ENCODE assay signal across 16 mouse cellular contexts in the genomic region with DNA sequence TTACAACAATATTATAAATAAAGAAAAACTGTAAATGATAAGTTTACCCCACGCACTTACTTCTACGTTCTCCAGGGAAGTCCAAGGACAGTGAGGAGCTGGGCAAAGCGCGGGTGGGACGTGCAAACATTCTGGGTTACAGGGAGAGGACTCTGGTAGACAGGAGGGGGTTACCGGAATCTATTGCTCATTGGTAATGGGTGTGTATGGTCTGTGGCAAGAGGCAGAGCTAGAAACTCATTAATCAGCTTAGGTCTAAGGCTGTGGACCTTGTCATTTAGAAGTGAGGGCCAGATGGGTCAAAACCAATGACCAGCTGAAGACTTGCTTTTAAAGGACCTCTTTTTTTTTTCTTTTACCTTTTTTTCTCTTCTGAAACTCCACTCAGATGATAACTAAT.
"Had no signal": no experiment of that assay in that cellular context is flagged by ENCODE, and none has a peak within 500 bp of the region (broad histone marks: within the 10 kb centered on the region; RNA-seq: fewer than 3 reads in every experiment).

No protein-coding gene starts in this region.

- H3K4me3 ChIP-seq: intestine, embryonic 15.5 days; left cerebral cortex, adult 2 months; limb, embryonic 10.5 days; midbrain, embryonic 15.5 days; neural tube, embryonic 12.5 days had no signal

- H3K4me2 ChIP-seq: hindbrain, embryonic 14.5 days; intestine, embryonic 15.5 days; lung, embryonic 14.5 days; midbrain, embryonic 11.5 days; midbrain, embryonic 15.5 days; neural tube, embryonic 12.5 days had no signal

- H3K27ac ChIP-seq: hindbrain, embryonic 14.5 days; intestine, embryonic 15.5 days; kidney, postnatal 0 days; left cerebral cortex, adult 2 months; limb, embryonic 10.5 days; midbrain, embryonic 15.5 days; neural tube, embryonic 12.5 days had no signal

- ATAC-seq: intestine, embryonic 15.5 days; midbrain, embryonic 15.5 days had no signal

- DNase-seq: lung, embryonic 14.5 days; lung, postnatal 10 days; lung, postnatal 4 days; retina, postnatal 1 day; right cerebral cortex, postnatal 4 days; spleen, adult 18-20 months; thymus, adult 18-20 months; thymus, postnatal 14 days had no signal

- H3K27me3 ChIP-seq: intestine, embryonic 15.5 days; midbrain, embryonic 15.5 days; neural tube, embryonic 12.5 days had no signal

- H3K36me3 ChIP-seq: intestine, embryonic 15.5 days; limb, embryonic 10.5 days; midbrain, embryonic 15.5 days; neural tube, embryonic 12.5 days had no signal

- H3K4me1 ChIP-seq: intestine, embryonic 15.5 days; limb, embryonic 10.5 days; midbrain, embryonic 15.5 days; neural tube, embryonic 12.5 days had no signal

- H3K9me3 ChIP-seq: intestine, embryonic 15.5 days; limb, embryonic 10.5 days; midbrain, embryonic 15.5 days; neural tube, embryonic 12.5 days had no signal

- H3K9ac ChIP-seq: hindbrain, embryonic 14.5 days; intestine, embryonic 15.5 days; lung, embryonic 14.5 days; midbrain, embryonic 15.5 days; neural tube, embryonic 12.5 days had no signal
